Mouse (Mus musculus) brain, embryonic 14.5 days (tissue): ENCODE data around the gene Nedd1. TPM values are rescaled to one million over a fixed set of nuclear protein-coding genes. Genes with fewer than 3 reads are reported as not detected.
A peak's percentile ranks its signal among the peaks of the same experiment; 100 is the strongest.

Experiments used
- DNase-seq: peaks from one replicate; pipeline ENCODE4 v3.0.0-alpha.2; 2011; ENCODE audit warnings: low read depth
- CTCF ChIP-seq: fragments of 200-500 bp; IDR thresholded peaks from 2 replicates; pipeline ENCODE4 v1.5.1; 2012; ENCODE audit warnings: inconsistent platforms, mild to moderate bottlenecking, moderate library complexity, borderline replicate concordance; ENCODE audit not compliant: insufficient read depth, insufficient read length; ENCODE audit errors: extremely low read depth
- POLR2A ChIP-seq: fragments of 200-500 bp; IDR thresholded peaks from 2 replicates; pipeline ENCODE4 v1.6.1; 2012; ENCODE audit warnings: mild to moderate bottlenecking, inconsistent platforms, borderline replicate concordance; ENCODE audit not compliant: poor library complexity, insufficient read depth, insufficient read length, severe bottlenecking; ENCODE audit errors: extremely low read depth
- polyA plus RNA-seq: library from polyadenylated mRNA; depleted of rRNA; stranded (reverse); fragments of >200 nt; gene quantifications from 2 replicates; pipeline ENCODE4 v1.2.3, GENCODE M21; 2012

The Nedd1 gene
- polyA plus RNA-seq, 1 experiment: 10.5 TPM

GRCm38 (mm10) chr10:92649096-92649495, 73.1 kb downstream of the Nedd1 start:
- TF ChIP-seq POLR2A (no peak), CTCF (no peak)
- no peak for DNase-seq

GRCm38 (mm10) chr10:92647691-92648090, 74.5 kb downstream of the Nedd1 start:
- peak; percentile 79 for DNase-seq
- TF ChIP-seq POLR2A (no peak), CTCF (no peak)

- TF ChIP-seq POLR2A (no peak), CTCF (no peak)
- DNase-seq: peak; percentile 24
These were observed 78.2 kb downstream of the Nedd1 start for GRCm38 (mm10) chr10:92643995-92644394.

- peak; percentile 42 for DNase-seq
These were observed 81.2 kb downstream of the Nedd1 start for GRCm38 (mm10) chr10:92641032-92641431.

More at GRCm38 (mm10) chr10:92641032-92641431, 81.2 kb downstream of the Nedd1 start:
- TF ChIP-seq CTCF (no peak; the same call in 1 of the 2 replicates), POLR2A (no peak)
